Mouse (Mus musculus): ENCODE measurements around the gene Akr1b8. TPM values are rescaled to one million over a fixed set of nuclear protein-coding genes. Genes with fewer than 3 reads are reported as not detected.
"Not testable (repeated sequence)": the region's sequence is repeated elsewhere in the genome, so short reads cannot be mapped to it uniquely, and the experiment has no call there.

Akr1b8 gene
- total RNA-seq, 1 experiment from 2014 or later, result not detected

GRCm38 (mm10) chr6:34344935-34345334 lies 9.0 kb upstream of the Akr1b8 start:
- ATAC-seq (replicated peaks; ENCODE audit: insufficient number of reproducible peaks, low FRiP score, low TSS enrichment, poor library complexity, severe bottlenecking), result no peak

- peak; percentile 80; the same call in 1 of the 2 replicates for ATAC-seq (replicated peaks; ENCODE audit: insufficient number of reproducible peaks, low FRiP score, low TSS enrichment, poor library complexity, severe bottlenecking)
Observed at GRCm38 (mm10) chr6:34346096-34346898, 7.6 kb upstream of the Akr1b8 start.

- ATAC-seq (replicated peaks; ENCODE audit: insufficient number of reproducible peaks, low FRiP score, low TSS enrichment, poor library complexity, severe bottlenecking), result no peak
Observed at GRCm38 (mm10) chr6:34350037-34350699, 3.8 kb upstream of the Akr1b8 start.

GRCm38 (mm10) chr6:34351481-34351880 lies 2.4 kb upstream of the Akr1b8 start:
- ATAC-seq (replicated peaks; ENCODE audit: insufficient number of reproducible peaks, low FRiP score, low TSS enrichment, poor library complexity, severe bottlenecking), result not testable (repeated sequence)

- ATAC-seq (replicated peaks; ENCODE audit: insufficient number of reproducible peaks, low FRiP score, low TSS enrichment, poor library complexity, severe bottlenecking), result no peak
Observed at GRCm38 (mm10) chr6:34352401-34352800, 1.5 kb upstream of the Akr1b8 start.

GRCm38 (mm10) chr6:34354354-34355348 lies 732 bp downstream of the Akr1b8 start:
- no peak for ATAC-seq (replicated peaks; ENCODE audit: insufficient number of reproducible peaks, low FRiP score, low TSS enrichment, poor library complexity, severe bottlenecking)

- ATAC-seq (replicated peaks; ENCODE audit: insufficient number of reproducible peaks, low FRiP score, low TSS enrichment, poor library complexity, severe bottlenecking), result no peak
Observed at GRCm38 (mm10) chr6:34355349-34355747, 1.4 kb downstream of the Akr1b8 start.

GRCm38 (mm10) chr6:34355841-34356240 lies 1.9 kb downstream of the Akr1b8 start:
- ATAC-seq (replicated peaks; ENCODE audit: insufficient number of reproducible peaks, low FRiP score, low TSS enrichment, poor library complexity, severe bottlenecking), result no peak

GRCm38 (mm10) chr6:34364217-34365136 lies 10.6 kb downstream of the Akr1b8 start:
- ATAC-seq (replicated peaks; ENCODE audit: insufficient number of reproducible peaks, low FRiP score, low TSS enrichment, poor library complexity, severe bottlenecking), result no peak

- ATAC-seq (replicated peaks; ENCODE audit: insufficient number of reproducible peaks, low FRiP score, low TSS enrichment, poor library complexity, severe bottlenecking), result no peak
Observed at GRCm38 (mm10) chr6:34367998-34368397, 14.1 kb downstream of the Akr1b8 start.

GRCm38 (mm10) chr6:34370081-34370480 lies 16.2 kb downstream of the Akr1b8 start:
- no peak for ATAC-seq (replicated peaks; ENCODE audit: insufficient number of reproducible peaks, low FRiP score, low TSS enrichment, poor library complexity, severe bottlenecking)

- ATAC-seq (replicated peaks; ENCODE audit: insufficient number of reproducible peaks, low FRiP score, low TSS enrichment, poor library complexity, severe bottlenecking), result peak; percentile 96
Observed at GRCm38 (mm10) chr6:34371700-34372351, 17.9 kb downstream of the Akr1b8 start.

- no peak for ATAC-seq (replicated peaks; ENCODE audit: insufficient number of reproducible peaks, low FRiP score, low TSS enrichment, poor library complexity, severe bottlenecking)
Observed at GRCm38 (mm10) chr6:34373841-34374240, 19.9 kb downstream of the Akr1b8 start.

GRCm38 (mm10) chr6:34375888-34376287 lies 22.0 kb downstream of the Akr1b8 start:
- ATAC-seq (replicated peaks; ENCODE audit: insufficient number of reproducible peaks, low FRiP score, low TSS enrichment, poor library complexity, severe bottlenecking), result not testable (repeated sequence)

- ATAC-seq (replicated peaks; ENCODE audit: insufficient number of reproducible peaks, low FRiP score, low TSS enrichment, poor library complexity, severe bottlenecking), result no peak
Observed at GRCm38 (mm10) chr6:34383401-34383800, 29.5 kb downstream of the Akr1b8 start.

- ATAC-seq (replicated peaks; ENCODE audit: insufficient number of reproducible peaks, low FRiP score, low TSS enrichment, poor library complexity, severe bottlenecking), result peak; percentile 95
Observed at GRCm38 (mm10) chr6:34384110-34384661, 30.3 kb downstream of the Akr1b8 start, which contains the start of gene Akr1b10. Gene Akr1b10 (plus strand): TSS chr6:34384218.

GRCm38 (mm10) chr6:34384701-34385370 lies 30.9 kb downstream of the Akr1b8 start:
- ATAC-seq (replicated peaks; ENCODE audit: insufficient number of reproducible peaks, low FRiP score, low TSS enrichment, poor library complexity, severe bottlenecking), result no peak
